Mouse (Mus musculus) gonadal fat pad, adult 2 months (tissue): ENCODE measurements around the gene Dirc2. TPM values are rescaled to one million over a fixed set of nuclear protein-coding genes. Genes with fewer than 3 reads are reported as not detected.

Source experiments
- DNase-seq: peaks from one replicate; pipeline ENCODE4 v3.0.0-alpha.2; 2012; ENCODE audit warnings: low read depth
- polyA plus RNA-seq: library from polyadenylated mRNA; depleted of rRNA; stranded (reverse); fragments of >200 nt; gene quantifications from 2 replicates; pipeline ENCODE4 v1.2.3, GENCODE M21; 2012; rRNA removed

Gene Dirc2
- polyA plus RNA-seq, 1 experiment: 28.3 TPM

DNA sequence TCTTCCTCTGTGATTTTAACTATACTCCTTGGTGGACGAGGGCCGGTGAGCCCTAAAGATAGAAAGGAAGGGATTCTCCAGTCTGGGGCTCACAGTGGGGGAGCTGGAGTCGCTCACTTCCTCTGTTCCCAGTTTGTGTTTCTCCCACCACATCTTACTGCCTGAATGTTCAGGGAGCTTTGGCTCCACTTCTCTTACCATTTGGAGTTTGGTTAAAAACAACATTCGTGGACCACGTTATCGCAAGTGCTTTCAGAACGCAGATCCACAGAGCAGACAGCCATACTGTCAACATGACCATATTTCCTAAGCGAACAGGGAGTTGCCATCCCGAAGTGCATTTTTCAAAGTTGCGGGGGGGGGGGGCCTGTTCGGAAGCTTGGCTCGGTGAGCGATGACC lies 84.1 kb downstream of the Dirc2 start:
- DNase-seq: no peak

DNA sequence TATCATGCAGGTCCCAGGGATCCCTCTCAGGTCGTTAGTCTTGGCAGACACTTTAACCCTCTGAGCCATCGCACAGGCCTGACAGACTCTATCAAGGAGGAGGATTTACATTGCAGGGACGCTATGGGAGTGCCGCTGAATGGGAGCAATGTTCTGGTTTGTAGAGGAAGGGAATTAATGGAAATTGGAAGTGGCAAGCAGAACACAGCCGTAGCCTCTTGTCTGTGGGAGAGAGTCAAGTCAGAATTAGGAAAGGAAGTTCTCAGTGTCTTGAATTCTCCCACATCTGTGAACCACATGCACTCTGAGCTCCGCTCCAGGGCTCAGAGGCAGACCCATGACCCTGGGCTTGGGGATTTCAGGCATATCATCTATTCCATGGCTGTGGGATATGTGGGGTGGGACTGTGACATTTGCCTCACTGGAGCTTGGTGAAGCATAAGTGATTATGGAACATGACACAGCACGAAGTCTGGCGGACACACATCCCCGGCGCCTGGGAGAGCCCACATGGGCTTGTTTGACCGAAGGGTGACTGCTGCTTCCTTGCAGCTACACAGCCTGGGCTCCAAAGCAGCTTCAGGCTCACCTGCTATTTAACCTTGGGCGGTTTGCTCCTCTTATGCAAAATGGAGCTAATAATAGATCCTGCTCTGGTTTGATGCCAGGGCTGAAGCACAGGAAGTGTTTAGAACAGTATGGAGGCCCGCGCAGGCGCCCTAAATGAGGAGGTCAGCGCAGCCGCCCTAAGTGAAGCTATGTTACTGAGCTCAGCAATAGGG lies 87.6 kb downstream of the Dirc2 start:
- DNase-seq: no peak

DNA sequence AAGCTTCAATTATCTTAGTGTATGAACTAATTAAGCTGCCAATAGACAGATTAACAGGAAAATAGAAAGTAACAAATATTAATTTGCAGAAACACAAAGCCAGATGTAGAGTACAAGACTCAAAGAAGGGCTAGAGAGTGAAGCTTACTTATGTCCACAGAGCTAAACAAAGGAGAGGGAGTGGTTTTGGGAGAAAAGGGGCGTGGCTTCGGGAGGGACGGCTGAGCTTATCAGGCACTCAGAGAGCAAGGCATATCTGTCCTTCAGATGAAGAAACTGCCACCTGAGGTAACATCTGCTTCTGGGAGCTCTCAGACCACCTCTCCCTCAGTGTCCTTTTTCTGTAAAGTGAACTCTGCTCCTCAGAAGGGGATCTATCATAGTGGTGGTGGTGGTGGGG lies 90.7 kb downstream of the Dirc2 start:
- no peak for DNase-seq

DNA sequence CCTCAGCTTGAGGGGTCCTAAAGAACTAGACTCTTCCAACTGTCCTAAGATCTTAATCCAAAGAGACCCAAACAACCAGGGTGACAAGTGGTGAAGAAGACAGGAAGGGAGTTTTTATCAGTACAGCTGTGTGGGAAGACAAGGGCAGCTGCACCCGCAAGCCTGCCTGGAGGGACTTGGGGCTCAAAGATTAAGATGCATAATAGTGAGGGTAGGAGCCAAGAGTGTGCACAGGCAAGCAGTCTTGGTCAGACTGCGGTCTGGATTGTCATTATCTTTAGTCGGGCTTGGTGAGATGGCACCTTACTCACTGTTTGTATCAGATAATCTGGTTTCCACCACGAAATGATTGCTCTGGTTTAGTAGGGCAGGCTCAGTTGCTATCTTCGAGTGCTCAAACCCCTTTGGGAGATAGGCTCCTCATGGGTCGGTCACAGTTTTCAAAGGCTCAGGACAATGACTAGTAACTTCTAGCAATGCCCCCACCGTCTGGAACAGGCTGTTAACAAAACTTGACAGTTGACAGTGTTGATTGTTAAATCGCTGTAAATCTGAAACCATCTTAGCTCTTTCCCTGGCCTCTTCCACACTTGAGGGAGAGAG lies 91.5 kb downstream of the Dirc2 start:
- no peak for DNase-seq

DNA sequence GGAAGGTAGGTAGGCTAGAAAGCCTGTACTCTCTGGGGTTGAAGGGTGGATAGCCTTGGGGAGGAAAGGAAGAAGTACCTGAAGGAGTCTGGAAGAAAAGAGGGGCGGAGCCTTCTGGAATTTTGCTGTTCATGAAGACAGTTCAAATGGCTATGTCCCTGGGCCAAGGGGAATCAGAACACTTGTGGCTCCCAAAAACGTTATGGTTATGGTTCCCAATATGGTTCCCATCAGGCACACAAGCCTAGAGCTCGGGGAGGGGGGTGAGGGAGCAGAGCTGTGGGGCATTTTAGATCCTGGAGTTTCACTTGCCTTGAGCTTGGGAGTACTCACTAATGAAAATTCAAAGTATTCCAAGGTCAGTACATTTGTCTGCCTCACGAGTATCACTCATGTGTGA lies 104.3 kb downstream of the Dirc2 start:
- no peak for DNase-seq

DNA sequence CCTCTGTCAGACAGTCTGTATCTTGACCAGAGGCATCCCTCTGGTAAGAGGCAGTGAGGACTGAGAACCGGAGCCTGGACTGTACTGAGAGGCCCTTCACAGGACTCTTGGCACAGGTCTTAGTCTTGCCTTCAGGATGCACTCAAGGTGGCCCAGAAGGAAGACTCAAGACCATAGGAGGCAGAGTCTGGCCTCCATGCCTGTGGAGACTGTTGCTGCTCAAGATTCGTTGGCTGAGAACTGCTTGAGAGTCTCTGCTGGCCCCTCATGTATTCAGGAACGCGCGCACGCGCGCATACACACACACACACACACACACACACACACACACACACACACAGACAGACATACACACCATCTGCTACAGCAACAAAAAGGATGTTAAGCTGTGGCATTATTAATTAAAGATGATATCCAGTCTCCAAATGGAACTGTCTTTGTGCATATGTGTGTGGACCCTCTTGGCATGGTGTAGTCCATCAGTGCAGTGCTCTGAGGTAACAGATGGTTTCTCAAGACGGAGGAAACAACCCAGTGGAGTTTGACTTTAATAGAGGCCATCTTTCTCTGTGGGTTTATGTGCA lies 105.2 kb downstream of the Dirc2 start:
- no peak for DNase-seq

DNA sequence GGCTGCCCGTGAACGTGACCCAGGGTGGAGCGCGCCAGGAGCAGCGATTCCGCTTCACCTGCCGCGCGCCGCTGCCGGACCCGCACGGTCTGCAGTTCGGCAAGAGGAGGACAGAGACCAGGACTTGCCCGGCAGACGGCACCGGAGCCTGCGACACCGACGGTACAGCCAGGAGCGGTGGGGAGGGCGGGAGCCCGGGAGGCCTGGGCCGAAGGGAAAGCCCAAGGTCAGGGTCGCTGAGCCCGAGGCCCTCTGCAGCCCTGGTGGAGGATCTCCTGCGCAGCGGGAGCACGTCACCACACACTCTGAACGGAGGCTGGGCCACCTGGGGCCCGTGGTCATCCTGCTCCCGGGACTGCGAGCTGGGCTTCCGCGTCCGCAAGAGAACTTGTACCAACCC lies 108.9 kb downstream of the Dirc2 start:
- DNase-seq: no peak

DNA sequence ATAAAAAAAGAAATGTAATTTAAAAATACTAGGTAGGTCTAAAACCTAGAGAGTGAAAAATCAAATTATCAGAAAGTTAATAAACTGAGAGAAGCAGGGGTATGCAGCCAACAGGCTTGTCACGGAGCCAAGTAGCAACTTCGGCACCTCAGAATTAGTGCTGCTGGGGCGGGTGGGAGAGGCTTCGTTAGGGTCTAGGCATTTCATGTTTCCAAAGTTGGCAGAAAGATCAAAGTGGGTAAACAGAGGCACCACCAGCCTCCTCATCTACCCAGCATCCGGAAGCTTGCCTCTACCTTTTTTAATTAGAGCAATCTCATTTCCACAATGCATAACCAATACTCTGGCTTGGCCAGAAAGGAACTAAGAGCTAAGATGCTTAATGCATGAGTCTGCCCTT lies 115.2 kb downstream of the Dirc2 start:
- no peak for DNase-seq

DNA sequence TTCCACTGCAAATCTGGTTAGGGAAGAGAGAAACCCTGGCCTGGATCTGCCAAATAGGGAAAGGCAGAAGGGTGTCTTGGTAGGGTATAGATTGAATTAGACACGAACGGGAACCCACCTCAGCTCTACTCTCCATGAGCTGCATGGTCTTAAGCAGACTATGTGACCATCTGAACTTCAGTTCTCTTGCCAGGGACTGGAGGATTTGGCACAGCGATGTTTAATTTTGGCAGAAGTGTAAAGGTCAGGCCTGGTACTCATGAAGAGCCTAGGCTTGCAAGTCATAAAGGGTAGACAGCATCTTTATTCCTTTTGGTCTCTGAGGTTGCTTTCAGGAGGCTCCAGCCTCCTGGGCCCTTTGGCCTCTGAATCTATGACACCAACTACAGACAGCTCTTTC lies 116.5 kb downstream of the Dirc2 start:
- DNase-seq: no peak

DNA sequence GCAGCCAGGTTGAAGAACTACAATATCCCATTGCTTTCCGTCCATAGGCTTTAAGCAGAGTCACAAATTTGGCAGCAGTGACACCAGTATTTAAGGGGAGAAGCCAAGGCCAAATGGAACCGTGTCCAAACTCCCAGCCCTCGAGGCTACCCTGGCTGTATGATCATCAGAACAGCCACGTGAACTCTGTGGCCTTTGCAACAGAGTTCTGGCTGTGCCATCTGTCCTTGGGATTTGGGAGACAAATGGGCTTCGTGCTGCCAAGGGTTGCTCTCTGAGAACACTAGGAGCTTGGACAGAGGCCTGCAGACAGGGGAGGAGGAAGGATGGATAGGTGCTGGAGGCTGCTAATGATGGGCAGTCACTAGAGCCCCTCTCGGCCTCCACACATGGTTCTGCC lies 117.0 kb downstream of the Dirc2 start:
- peak; percentile 60 for DNase-seq

DNA sequence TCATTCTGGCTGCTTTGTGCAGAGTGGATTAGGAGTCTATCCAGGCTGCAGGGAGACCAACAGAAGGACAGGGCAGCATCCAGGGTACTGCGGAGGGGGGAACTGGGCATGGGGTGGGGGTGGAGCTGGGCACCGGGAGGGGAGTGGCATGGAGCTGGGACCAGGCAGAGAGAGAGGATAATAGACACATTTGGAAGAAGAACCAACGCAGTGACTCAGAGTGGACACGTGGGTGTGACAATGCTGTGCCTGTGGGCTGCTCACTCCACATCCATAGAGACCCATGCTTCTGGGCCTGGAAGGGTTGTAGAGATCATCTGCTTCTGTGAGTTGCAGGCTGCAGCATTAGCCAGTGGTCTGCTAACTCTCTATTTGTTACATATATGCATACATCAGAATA lies 120.3 kb downstream of the Dirc2 start:
- no peak for DNase-seq

Other genes with a start within 250 kb of the Dirc2 start
- gene Sema5b, start 228.2 kb downstream of the Dirc2 start, polyA plus RNA-seq: 6.5 and 8.3 TPM in 2 replicates
- 5.1 and 6.4 TPM in 2 replicates for gene Hspbap1, start 1.0 kb upstream of the Dirc2 start, polyA plus RNA-seq
- 3.5 and 5.0 TPM in 2 replicates for gene Parp14, start 102.2 kb upstream of the Dirc2 start, polyA plus RNA-seq
- 7.3 and 10.4 TPM in 2 replicates for gene Parp9, start 169.1 kb upstream of the Dirc2 start, polyA plus RNA-seq
- 6.3 and 7.1 TPM in 2 replicates for gene Dtx3l, start 169.8 kb upstream of the Dirc2 start, polyA plus RNA-seq
- 8.9 and 9.4 TPM in 2 replicates for gene Kpna1, start 209.4 kb upstream of the Dirc2 start, polyA plus RNA-seq